Mouse (Mus musculus): ENCODE results near the gene Gng10. TPM values are rescaled to one million over a fixed set of nuclear protein-coding genes. Genes with fewer than 3 reads are reported as not detected.

The Gng10 gene
- total RNA-seq, 2 experiments from 2014 or later: 17.6 to 34.6 TPM

- peak; percentile 13; the same call in 1 of the 2 replicates for ATAC-seq (replicated peaks; ENCODE audit: low FRiP score, poor library complexity, severe bottlenecking)
Measured at GRCm38 (mm10) chr4:59009696-59010095, 25.2 kb upstream of the Gng10 start.

- ATAC-seq (replicated peaks; ENCODE audit: low FRiP score, poor library complexity, severe bottlenecking): no peak
Measured at GRCm38 (mm10) chr4:59011446-59011845, 23.4 kb upstream of the Gng10 start.

- no peak for ATAC-seq (replicated peaks; ENCODE audit: low FRiP score, poor library complexity, severe bottlenecking)
Measured at GRCm38 (mm10) chr4:59015181-59015580, 19.7 kb upstream of the Gng10 start.

GRCm38 (mm10) chr4:59016922-59017321 is 18.0 kb upstream of the Gng10 start:
- no peak for ATAC-seq (replicated peaks; ENCODE audit: low FRiP score, poor library complexity, severe bottlenecking)

GRCm38 (mm10) chr4:59034325-59034917 is 467 bp upstream of the Gng10 start:
- ATAC-seq (replicated peaks; ENCODE audit: low FRiP score, poor library complexity, severe bottlenecking): no peak

GRCm38 (mm10) chr4:59035786-59036350 is 980 bp downstream of the Gng10 start:
- no peak; the same call in 1 of the 2 replicates for ATAC-seq (replicated peaks; ENCODE audit: low FRiP score, poor library complexity, severe bottlenecking)

GRCm38 (mm10) chr4:59036490-59037127 is 1.7 kb downstream of the Gng10 start:
- ATAC-seq (replicated peaks; ENCODE audit: low FRiP score, poor library complexity, severe bottlenecking): peak; percentile 94

- no peak for ATAC-seq (replicated peaks; ENCODE audit: low FRiP score, poor library complexity, severe bottlenecking)
Measured at GRCm38 (mm10) chr4:59037525-59037924, 2.6 kb downstream of the Gng10 start.

- no peak for ATAC-seq (replicated peaks; ENCODE audit: low FRiP score, poor library complexity, severe bottlenecking)
Measured at GRCm38 (mm10) chr4:59040397-59041287, 5.8 kb downstream of the Gng10 start.

GRCm38 (mm10) chr4:59043074-59043473 is 8.2 kb downstream of the Gng10 start:
- ATAC-seq (replicated peaks; ENCODE audit: low FRiP score, poor library complexity, severe bottlenecking): no peak

GRCm38 (mm10) chr4:59043891-59044290 is 9.0 kb downstream of the Gng10 start:
- ATAC-seq (replicated peaks; ENCODE audit: low FRiP score, poor library complexity, severe bottlenecking): no peak

GRCm38 (mm10) chr4:59047222-59047621 is 12.3 kb downstream of the Gng10 start:
- no peak for ATAC-seq (replicated peaks; ENCODE audit: low FRiP score, poor library complexity, severe bottlenecking)

- ATAC-seq (replicated peaks; ENCODE audit: low FRiP score, poor library complexity, severe bottlenecking): no peak
Measured at GRCm38 (mm10) chr4:59051081-59051480, 16.2 kb downstream of the Gng10 start.

- ATAC-seq (replicated peaks; ENCODE audit: low FRiP score, poor library complexity, severe bottlenecking): no peak
Measured at GRCm38 (mm10) chr4:59057929-59058328, 23.0 kb downstream of the Gng10 start.

- no peak for ATAC-seq (replicated peaks; ENCODE audit: low FRiP score, poor library complexity, severe bottlenecking)
Measured at GRCm38 (mm10) chr4:59062526-59062925, 27.6 kb downstream of the Gng10 start.

GRCm38 (mm10) chr4:59069276-59069675 is 34.4 kb downstream of the Gng10 start:
- no peak for ATAC-seq (replicated peaks; ENCODE audit: low FRiP score, poor library complexity, severe bottlenecking)

GRCm38 (mm10) chr4:59083430-59083829 is 48.5 kb downstream of the Gng10 start:
- no peak for ATAC-seq (replicated peaks; ENCODE audit: low FRiP score, poor library complexity, severe bottlenecking)

GRCm38 (mm10) chr4:59089391-59089790 is 54.5 kb downstream of the Gng10 start:
- ATAC-seq (replicated peaks; ENCODE audit: low FRiP score, poor library complexity, severe bottlenecking): no peak

Measured in erythroblast, adult 5-6 weeks (primary cell).